Mouse (Mus musculus): ENCODE measurements around the gene Rpgrip1.
"Not testable (repeated sequence)": the region's sequence is repeated elsewhere in the genome, so short reads cannot be mapped to it uniquely, and the experiment has no call there.

The Rpgrip1 gene

DNA sequence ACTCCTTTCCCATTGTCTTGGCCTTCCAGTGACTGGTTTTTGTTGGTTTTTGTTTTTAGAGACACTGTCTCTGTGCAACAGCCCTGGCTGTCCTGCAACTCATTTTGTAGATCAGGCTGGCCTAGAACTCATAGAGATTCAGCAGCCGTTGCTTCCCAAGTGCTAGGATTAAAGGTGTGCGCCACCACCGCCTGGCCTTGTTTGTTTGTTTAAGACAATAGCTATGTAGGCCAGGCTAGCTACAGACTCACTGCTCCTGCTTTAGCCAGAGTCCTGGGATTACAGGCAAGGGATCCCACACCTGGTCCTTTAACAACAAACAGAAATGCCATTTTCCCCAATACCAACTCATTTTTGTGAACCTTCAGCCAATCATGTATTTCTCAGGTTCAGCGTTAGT is at the start of gene Rpgrip1:
TSS of gene Rpgrip1 (plus strand) at position 359 of the 400 bp plus-strand sequence.
- no peak for DNase-seq (ENCODE audit: low spot score in 2 of 2)

- DNase-seq (ENCODE audit: low spot score in 2 of 2): peak in 1 of 2 experiments; percentile 16
Observed at GRCm38 (mm10) chr14:52060800-52061199, 49.7 kb upstream of the Rpgrip1 start.

- DNase-seq (ENCODE audit: low spot score in 2 of 2): no peak
Observed at GRCm38 (mm10) chr14:52061798-52062197, 48.7 kb upstream of the Rpgrip1 start.

DNA sequence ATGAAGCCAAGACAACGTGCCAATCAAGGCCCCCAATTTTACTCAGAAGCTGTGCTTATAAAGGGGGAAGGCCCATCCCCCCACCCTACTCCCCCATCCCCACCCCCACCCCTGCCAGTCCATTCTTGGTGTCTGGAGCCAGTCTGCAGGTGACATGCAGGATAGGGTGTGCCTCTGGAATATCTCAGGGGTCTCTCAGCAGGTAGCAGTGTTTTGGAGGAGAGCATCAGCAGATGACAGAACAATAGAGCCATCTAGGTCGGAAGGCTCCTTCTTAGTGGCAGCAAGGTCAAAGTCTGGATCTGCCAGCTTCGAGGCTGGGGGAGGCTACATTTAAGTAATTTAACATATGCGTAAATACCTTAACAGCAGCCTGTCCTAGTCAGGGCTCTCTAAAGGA is 44.4 kb upstream of the Rpgrip1 start:
- DNase-seq (ENCODE audit: low spot score in 2 of 2): no peak

DNA sequence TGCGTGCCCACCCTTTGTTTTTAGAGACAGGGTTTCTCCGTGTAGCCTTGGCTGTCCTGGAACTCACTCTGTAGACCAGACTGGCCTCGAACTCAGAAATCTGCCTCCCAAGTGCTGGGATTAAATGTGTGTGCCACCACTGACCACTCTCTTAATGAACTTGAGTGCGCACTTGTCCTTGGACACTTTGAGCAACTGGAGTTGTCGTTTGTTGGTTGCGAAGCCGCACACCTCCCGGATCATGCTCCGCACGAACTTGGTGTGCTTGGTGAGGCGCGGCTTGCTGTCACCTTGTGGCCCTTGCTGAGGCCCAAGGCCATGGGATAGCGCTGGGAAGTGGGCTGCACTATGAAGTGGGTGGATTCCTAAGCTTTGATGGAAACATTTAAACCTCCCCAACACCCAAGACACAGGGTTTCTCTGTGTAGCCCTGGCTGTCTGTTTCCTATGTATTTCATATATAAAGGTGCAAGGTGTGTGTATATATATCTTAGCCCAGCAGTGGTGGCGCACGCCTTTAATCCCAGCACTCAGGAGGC is 38.8 kb upstream of the Rpgrip1 start:
- no peak for DNase-seq (ENCODE audit: low spot score in 2 of 2)

- DNase-seq (ENCODE audit: low spot score in 2 of 2): no peak
Observed at GRCm38 (mm10) chr14:52083083-52083482, 27.4 kb upstream of the Rpgrip1 start.

- DNase-seq (ENCODE audit: low spot score in 2 of 2): no peak
Observed at GRCm38 (mm10) chr14:52094533-52094932, 16.0 kb upstream of the Rpgrip1 start.

- DNase-seq (ENCODE audit: low spot score in 2 of 2): not testable (repeated sequence)
Observed at GRCm38 (mm10) chr14:52097191-52097590, 13.3 kb upstream of the Rpgrip1 start.

DNA sequence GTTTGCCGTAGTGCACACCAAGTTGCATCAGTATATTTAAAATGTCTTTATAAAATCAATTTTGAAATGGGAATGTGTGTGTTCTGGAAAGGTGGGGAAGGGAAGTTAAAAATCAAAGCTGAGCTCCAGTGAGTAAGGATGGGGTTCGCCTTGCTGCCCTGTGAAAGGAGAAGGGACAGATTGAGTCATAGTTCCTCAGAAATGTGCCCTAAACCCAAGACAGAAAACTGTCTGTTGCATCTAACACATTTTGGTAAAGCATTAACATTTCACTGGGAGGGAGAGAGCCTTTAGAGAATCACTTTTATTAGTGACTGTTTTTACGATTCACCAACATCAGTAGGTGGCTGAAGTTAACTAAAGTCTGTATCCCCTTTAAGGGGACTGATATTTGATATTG is 12.1 kb upstream of the Rpgrip1 start:
- DNase-seq (ENCODE audit: low spot score in 2 of 2): not testable (repeated sequence)

DNA sequence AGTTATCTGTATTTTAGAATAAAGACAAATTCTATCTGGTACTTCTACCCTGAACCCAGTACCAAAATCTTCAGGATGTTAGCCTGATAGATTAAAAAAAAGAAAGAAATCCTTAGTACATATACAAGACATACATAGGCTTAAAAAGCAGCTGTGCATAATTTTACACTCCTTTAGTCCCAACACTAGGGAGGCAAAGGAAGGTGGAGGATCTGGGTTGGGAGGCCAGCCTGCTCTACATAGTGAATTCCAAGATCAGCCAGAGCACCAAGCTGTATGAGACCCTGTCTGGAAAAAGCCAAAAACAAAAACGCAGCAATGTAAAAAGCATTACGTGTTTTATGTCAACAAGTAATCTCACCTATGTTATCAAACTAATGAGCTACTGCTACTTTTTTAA is 10.9 kb upstream of the Rpgrip1 start:
- DNase-seq (ENCODE audit: low spot score in 2 of 2): no peak

GRCm38 (mm10) chr14:52100170-52100960 is 10.1 kb upstream of the Rpgrip1 start:
- no peak for DNase-seq (ENCODE audit: low spot score in 2 of 2)

- DNase-seq (ENCODE audit: low spot score in 2 of 2): no peak
Observed at GRCm38 (mm10) chr14:52101285-52102157, 9.0 kb upstream of the Rpgrip1 start.

DNA sequence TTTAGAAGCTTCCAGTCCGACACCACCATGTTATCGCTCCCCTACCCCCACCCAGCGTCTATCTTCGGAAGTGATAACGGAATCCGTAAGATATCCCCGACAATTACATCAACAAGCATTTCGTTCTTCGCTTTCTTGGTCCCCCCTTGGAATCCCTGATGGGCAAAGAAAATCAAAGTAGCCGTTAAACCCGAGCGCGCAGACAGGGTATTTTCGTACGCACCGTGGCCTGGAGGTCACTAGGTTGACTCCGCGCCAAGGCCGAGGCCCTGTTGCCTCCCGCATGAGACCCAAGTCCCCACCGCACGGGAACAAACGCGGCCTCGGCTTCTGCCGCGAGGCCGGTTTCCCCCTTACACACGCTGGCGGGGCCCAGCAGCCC is 7.0 kb upstream of the Rpgrip1 start:
- no peak for DNase-seq (ENCODE audit: low spot score in 2 of 2)

DNA sequence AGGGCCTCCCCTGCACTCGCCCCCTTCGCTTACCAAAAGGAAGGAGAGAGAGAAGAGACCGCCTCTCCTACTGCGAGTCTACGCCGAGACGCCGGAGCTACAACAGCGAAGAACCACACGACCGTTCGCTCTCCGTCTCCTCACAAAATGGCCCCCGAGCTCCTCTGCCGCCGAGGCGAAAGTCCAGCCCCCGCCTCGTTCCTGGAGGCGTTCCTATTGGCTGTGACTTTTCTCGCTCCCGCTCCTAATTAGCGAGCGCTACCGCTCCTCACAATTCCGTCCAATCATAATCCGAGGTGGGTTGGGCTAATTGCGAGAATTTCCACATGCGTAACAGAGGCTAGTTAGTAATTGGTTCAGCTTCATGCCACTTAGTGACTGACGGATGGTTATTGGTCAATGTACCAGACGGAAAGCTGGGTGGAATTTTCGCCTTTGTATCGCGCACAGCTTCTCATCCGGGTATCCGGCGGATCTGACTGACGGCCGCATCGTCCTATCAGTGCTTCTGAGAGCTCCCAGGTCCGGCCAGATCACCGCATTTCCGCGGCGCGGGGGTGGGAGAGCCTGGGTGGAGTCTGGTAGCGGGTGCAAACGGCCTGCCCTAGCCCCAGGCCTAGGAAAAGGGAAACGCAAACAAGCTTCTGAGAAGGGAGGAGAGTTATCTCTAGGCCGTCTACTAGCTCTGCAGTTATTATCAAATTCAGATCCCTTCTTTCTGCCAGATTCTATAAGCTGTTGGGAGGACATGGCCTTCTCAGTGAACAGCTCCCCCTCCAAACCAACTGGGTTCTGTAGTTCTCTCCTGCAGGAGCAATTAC is 6.4 kb upstream of the Rpgrip1 start, which contains the start of gene Hnrnpc:
TSS of gene Hnrnpc (minus strand) at position 173 of the 821 bp plus-strand sequence.
- peak; percentile 100 for DNase-seq (ENCODE audit: low spot score in 2 of 2)

DNA sequence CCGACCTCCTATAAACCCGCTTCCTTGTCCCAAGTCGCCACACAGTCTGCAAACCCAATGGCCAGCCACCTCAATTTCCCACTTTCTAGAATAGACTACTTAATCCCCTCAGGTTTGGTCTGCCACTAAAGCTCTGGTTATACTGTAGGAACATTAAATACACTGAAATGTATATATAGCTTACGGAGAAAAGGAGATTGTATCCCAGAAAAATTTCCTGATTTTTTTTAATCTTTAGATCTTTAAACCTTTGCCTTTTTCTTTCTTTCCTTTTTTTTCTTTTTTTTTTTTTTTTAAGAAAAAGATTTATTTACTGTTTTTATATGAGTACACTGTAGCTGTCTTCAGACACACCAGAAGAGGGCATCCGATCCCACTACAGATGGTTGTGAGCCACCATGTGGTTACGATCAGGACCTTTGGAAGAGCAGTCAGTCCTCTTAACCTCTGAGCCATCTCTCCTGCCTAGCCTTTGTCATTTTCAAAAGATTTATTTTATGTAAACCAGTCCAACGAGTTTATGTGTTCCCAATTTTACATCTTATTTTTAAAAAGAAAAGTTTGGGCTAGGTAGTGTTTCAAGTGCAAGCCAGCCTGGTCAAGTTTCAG is 5.7 kb upstream of the Rpgrip1 start:
- DNase-seq (ENCODE audit: low spot score in 2 of 2): no peak

- no peak for DNase-seq (ENCODE audit: low spot score in 2 of 2)
Observed at GRCm38 (mm10) chr14:52105308-52105707, 5.2 kb upstream of the Rpgrip1 start.

GRCm38 (mm10) chr14:52106741-52107140 is 3.8 kb upstream of the Rpgrip1 start:
- DNase-seq (ENCODE audit: low spot score in 2 of 2): peak in 1 of 2 experiments; percentile 69

GRCm38 (mm10) chr14:52108025-52108424 is 2.5 kb upstream of the Rpgrip1 start:
- no peak for DNase-seq (ENCODE audit: low spot score in 2 of 2)

DNA sequence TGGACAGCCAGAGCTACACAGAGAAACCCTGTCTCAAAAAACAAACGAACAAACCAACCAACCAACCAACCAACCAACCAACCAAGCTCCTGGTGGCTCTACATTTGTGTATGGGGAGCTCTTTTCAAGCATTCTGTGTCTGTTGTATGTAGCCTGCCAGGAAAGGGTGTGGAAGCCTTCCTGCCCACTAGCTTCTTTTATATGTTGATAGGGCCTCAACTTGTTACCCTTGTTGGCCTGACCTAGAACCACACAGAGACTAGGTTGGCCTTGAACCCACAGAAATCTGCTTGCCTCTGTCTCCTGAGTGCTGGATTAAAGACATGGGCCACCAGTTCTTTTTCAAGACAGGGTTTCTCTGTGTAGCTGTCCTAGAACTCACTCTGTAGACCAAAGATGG is 3.6 kb downstream of the Rpgrip1 start:
- no peak for DNase-seq (ENCODE audit: low spot score in 2 of 2)

GRCm38 (mm10) chr14:52117241-52117640 is 6.7 kb downstream of the Rpgrip1 start:
- DNase-seq (ENCODE audit: low spot score in 2 of 2): no peak

DNA sequence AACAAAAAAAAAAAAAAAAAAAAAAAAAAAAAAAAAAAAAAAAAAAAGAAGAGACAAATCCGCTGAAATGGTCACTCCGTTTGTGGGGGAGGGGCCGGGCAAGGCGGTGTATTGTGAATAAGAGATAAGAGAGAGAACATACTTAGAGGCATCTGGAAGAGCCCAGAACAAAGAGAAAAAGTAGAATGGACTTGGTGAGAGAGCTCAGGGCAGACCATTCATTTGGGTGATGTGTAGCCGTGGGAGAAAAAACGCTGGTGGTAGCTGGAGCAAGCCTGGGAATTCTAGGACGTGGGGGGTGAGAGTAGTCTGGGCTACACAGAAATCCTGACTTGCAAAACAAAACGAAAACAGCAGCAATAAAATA is 7.9 kb downstream of the Rpgrip1 start:
- DNase-seq (ENCODE audit: low spot score in 2 of 2): no peak

Measured in left cerebral cortex, adult 9 months (tissue).